Mouse (Mus musculus) heart, adult 11 months (tissue): Measurements from ENCODE around the gene Lrr1.

ENCODE experiments used
- DNase-seq: peaks from one replicate; pipeline ENCODE4 v3.0.0; 2022

The Lrr1 gene

GRCm38 (mm10) chr12:69204052-69204833, 35.6 kb downstream of the Lrr1 start, which contains the start of gene Gm49384:
TSS of gene Gm49384 (minus strand) at chr12:69204267.
- DNase-seq: peak; percentile 72

- DNase-seq: peak; percentile 77
These were observed 38.8 kb downstream of the Lrr1 start for GRCm38 (mm10) chr12:69207396-69207795.

- DNase-seq: peak; percentile 60
These were observed 39.3 kb downstream of the Lrr1 start for GRCm38 (mm10) chr12:69207926-69208325.

GRCm38 (mm10) chr12:69208520-69208919, 39.9 kb downstream of the Lrr1 start:
- no peak for DNase-seq

GRCm38 (mm10) chr12:69210056-69210979, 41.7 kb downstream of the Lrr1 start:
- DNase-seq: peak; percentile 84

GRCm38 (mm10) chr12:69211057-69211456, 42.4 kb downstream of the Lrr1 start:
- DNase-seq: peak; percentile 75

- DNase-seq: peak; percentile 85
These were observed 44.7 kb downstream of the Lrr1 start for GRCm38 (mm10) chr12:69213186-69213777.

GRCm38 (mm10) chr12:69214393-69214792, 45.8 kb downstream of the Lrr1 start:
- peak; percentile 49 for DNase-seq

GRCm38 (mm10) chr12:69215000-69215785, 46.6 kb downstream of the Lrr1 start:
- peak; percentile 95 for DNase-seq

- no peak for DNase-seq
These were observed 48.0 kb downstream of the Lrr1 start for GRCm38 (mm10) chr12:69216587-69216986.

GRCm38 (mm10) chr12:69220613-69221277, 52.1 kb downstream of the Lrr1 start:
- peak; percentile 57 for DNase-seq

GRCm38 (mm10) chr12:69227776-69228466, 59.3 kb downstream of the Lrr1 start, which contains the start of gene Pole2:
TSS of gene Pole2 (minus strand) at chr12:69228195.
- peak; percentile 99 for DNase-seq
